Mouse (Mus musculus) heart, embryonic 10.5 days (tissue): Measurements from ENCODE around the gene Speer3. TPM values are rescaled to one million over a fixed set of nuclear protein-coding genes. Genes with fewer than 3 reads are reported as not detected.
"Not testable (repeated sequence)": the region's sequence is repeated elsewhere in the genome, so short reads cannot be mapped to it uniquely, and the experiment has no call there.

Experiments
- DNase-seq: peaks from one replicate; pipeline ENCODE4 v3.0.0-alpha.2; 2017; ENCODE audit warnings: low spot score
- H3K27ac ChIP-seq: fragments of 300-500 bp; sonication (generic); 2 replicates; pipeline ENCODE4 v1.5.1; 2016; ENCODE audit warnings: mild to moderate bottlenecking
- H3K27me3 ChIP-seq: fragments of 300-500 bp; sonication (generic); 2 replicates; pipeline ENCODE4 v1.6.1; 2016; ENCODE audit warnings: mild to moderate bottlenecking; ENCODE audit not compliant: poor library complexity, insufficient read depth, severe bottlenecking
- H3K36me3 ChIP-seq: fragments of 300-500 bp; sonication (generic); 2 replicates; pipeline ENCODE4 v1.6.1; 2016; ENCODE audit warnings: mild to moderate bottlenecking, moderate library complexity
- H3K4me1 ChIP-seq: fragments of 300-500 bp; sonication (generic); 2 replicates; pipeline ENCODE4 v1.6.1; 2016; ENCODE audit warnings: mild to moderate bottlenecking
- H3K4me3 ChIP-seq: fragments of 300-500 bp; sonication (generic); 2 replicates; pipeline ENCODE4 v1.5.1; 2016; ENCODE audit warnings: mild to moderate bottlenecking, moderate library complexity
- H3K9me3 ChIP-seq: fragments of 300-500 bp; sonication (generic); 2 replicates; pipeline ENCODE4 v1.6.1; 2016; ENCODE audit warnings: mild to moderate bottlenecking, moderate library complexity
- WGBS: fragments of 180-500 bp; shearing (Covaris S2); methylation state at CpG from one replicate; pipeline ENCODE4 v1.1.7; 2016; 5-methylcytosine and 5-hydroxymethylcytosine counted together
- polyA plus RNA-seq: library from polyadenylated mRNA; unstranded; fragments of >200 nt; fragmentation: Nextera tagmentation; extraction: Ambion mirVana; gene quantifications from 2 replicates; pipeline ENCODE4 v1.2.1, GENCODE M21; 2016

The Speer3 gene
- polyA plus RNA-seq, result not detected in 2 replicates

DNA sequence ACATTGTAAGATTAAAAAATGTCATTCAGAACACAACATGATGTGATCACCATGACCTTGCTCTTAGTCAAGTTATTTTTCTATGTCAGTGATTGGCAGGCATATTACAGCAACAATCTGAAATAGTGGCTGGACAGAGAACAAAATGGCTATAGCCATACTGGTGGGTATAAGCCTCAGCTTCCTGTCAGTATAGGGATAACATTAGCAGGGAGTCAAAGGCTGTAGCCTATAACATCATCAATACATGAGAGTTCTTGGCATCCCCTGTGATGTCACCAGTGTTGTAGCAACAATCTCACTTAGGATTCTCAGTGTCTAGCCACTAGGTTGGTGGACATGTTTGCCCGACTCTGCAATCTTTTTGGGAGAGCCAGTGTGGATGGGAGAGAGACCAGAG is at the start of gene Speer3:
Gene Speer3 (plus strand): TSS at position 301 of the 400 bp plus-strand sequence.
- Histone ChIP-seq H3K4me3 (no peak within 1 kb of the TSS), H3K36me3 (no peaks in the 10 kb centered on the region), H3K4me1 (no peaks in the 10 kb centered on the region), H3K9me3 (no peaks in the 10 kb centered on the region), H3K27ac (no peak within 1 kb of the TSS), H3K27me3 (no peaks in the 10 kb centered on the region)
- WGBS, result 76% methylated on average over 1 of the region's 1 CpGs
- DNase-seq, result no peak

DNA sequence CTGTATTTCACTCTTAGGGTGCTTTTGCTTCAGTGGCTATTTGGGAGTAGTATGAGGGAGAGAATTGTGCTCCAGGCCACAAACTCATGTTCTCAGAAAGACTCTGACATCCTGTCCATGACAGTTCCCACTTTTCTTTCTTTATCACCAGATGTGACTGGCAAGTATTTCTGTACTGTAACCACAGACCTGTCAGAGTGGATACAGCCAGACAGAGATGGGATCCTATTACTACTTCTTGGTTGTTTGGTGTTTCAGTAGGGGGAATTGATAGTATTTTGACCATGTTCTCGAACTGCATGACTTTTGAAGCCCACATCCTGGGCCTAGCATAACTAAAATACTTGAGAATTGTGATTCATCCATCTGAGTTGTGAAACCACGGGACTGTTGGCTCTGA is 19.1 kb downstream of the Speer3 start:
- H3K27me3 ChIP-seq, H3K4me3 ChIP-seq, DNase-seq, H3K9me3 ChIP-seq, H3K27ac ChIP-seq, H3K36me3 ChIP-seq, H3K4me1 ChIP-seq: not testable (repeated sequence)
- WGBS, result 57% methylated on average over 2 of the region's 2 CpGs

DNA sequence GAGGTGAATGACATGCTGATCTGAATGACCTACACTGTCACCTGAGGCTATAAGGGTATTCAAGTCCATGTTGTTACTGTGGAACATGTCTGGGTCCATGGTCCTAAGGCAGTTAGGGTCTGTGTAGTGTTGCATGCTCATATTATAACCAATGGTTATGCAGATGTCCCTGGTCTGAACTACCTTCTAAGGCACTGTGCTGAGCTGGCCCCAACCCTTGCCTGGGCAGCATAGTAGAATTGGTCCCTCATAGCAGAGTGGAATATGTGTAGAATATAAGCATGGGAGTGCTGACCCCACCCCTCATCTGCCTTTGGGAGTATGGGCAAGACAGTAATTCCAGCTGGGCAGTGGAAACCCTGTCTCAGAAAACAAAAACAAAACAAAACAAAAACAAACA is 33.7 kb downstream of the Speer3 start:
- Histone ChIP-seq H3K4me1 (no peaks in the 10 kb centered on the region), H3K36me3 (no peaks in the 10 kb centered on the region), H3K27ac (no peak overlapping the region), H3K27me3 (no peaks in the 10 kb centered on the region), H3K9me3 (no peaks in the 10 kb centered on the region), H3K4me3 (no peak overlapping the region)
- no peak for DNase-seq

DNA sequence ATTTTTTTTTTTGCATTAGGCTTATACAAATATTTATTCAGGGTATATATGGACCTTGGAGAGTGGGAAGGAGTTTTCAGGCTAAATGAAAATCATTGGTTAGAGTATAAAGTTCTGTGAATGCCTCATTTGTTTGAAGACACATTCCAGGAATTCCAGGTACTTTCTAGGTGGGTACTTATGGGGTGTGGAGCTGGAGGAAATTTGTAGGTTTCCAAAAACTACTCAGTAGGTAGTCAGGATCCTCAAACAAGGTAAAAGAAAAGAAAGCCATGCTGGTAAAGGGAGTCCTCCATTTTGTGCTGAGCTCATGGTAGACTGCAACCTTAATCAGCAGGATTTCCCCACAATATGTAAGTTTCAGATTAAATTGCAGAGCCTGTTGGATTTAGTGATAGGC is 35.3 kb downstream of the Speer3 start:
- H3K27ac ChIP-seq, result no peak overlapping the region
- H3K4me1 ChIP-seq, result no peaks in the 10 kb centered on the region
- H3K27me3 ChIP-seq, result no peaks in the 10 kb centered on the region
- no peak for DNase-seq
- H3K4me3 ChIP-seq, result no peak overlapping the region
- H3K9me3 ChIP-seq, result no peaks in the 10 kb centered on the region
- H3K36me3 ChIP-seq, result no peaks in the 10 kb centered on the region

DNA sequence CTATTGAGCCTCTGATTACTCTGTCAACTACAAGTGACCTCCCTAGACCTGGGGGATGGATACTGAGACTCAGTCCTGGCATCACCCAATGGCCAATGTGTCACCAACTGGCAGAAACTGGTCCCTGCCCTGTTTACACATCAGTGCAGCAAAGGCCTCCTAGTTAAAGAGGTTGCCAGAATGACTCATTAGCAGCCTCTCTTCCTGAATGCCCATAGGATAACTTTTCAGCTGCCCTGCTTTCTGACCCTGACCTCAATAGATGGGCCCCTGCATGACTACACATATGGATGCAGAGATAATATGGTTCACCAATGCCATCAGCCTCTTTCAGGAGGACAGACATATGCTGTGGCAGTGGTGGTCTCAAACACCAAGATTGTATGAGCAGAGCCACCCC is 52.9 kb downstream of the Speer3 start:
- Histone ChIP-seq H3K9me3 (no peaks in the 10 kb centered on the region), H3K27ac (no peak overlapping the region), H3K36me3 (no peaks in the 10 kb centered on the region), H3K4me3 (no peak overlapping the region), H3K27me3 (no peaks in the 10 kb centered on the region), H3K4me1 (no peaks in the 10 kb centered on the region)
- DNase-seq, result no peak

Other genes starting within 250 kb of the Speer3 start
- 0.89 and 1.3 TPM in 2 replicates for gene Sema3e, start 233.7 kb downstream of the Speer3 start, polyA plus RNA-seq